Mouse (Mus musculus): ENCODE results near the gene Gm11985. TPM values are rescaled to one million over a fixed set of nuclear protein-coding genes. Genes with fewer than 3 reads are reported as not detected.
A peak's percentile ranks its signal among the peaks of the same experiment; 100 is the strongest.

Gene Gm11985
- polyA plus RNA-seq, 1 experiment: not detected

DNA sequence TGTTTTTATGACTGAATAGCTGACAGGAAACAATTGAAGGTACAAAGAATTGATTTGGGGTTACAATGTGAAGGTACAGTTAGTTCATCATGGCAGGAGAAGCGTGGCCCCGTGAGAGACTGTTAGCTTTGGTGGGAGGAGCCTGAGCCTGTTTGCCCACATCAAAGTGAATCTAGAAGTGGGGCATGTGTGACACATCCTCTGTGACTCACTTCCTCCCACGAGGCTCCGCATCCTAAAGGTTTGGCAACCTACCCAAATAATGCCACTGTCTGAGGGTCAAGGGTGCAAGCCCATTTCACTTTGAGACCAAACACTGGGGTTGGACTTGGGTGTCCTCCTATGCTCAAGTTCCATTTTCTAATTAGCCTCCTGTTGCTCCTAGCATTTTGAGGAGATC is 43.1 kb downstream of the Gm11985 start:
- Histone ChIP-seq H3K36me3 (ENCODE audit: control insufficient read depth, insufficient read depth, low read length) (no peaks in the 10 kb centered on the region), H3K4me1 (ENCODE audit: control insufficient read depth, insufficient read depth, insufficient read length, low read length) (no peaks in the 10 kb centered on the region), H3K4me3 (ENCODE audit: low read depth, low read length) (no peak overlapping the region), H3K27me3 (ENCODE audit: control insufficient read depth, insufficient read depth, low read length) (no peaks in the 10 kb centered on the region), H3K27ac (ENCODE audit: insufficient read depth, low read depth, low read length) (no peak overlapping the region)
- WGBS: 46% methylated on average over 4 of the region's 4 CpGs
- TF ChIP-seq POLR2A (IDR thresholded peaks at IDR 0.05; ENCODE audit: low read depth, low read length) (no peak), CTCF (IDR thresholded peaks at IDR 0.05; ENCODE audit: extremely low read depth, insufficient read length, insufficient replicate concordance, low read depth, low read length) (no peak)

DNA sequence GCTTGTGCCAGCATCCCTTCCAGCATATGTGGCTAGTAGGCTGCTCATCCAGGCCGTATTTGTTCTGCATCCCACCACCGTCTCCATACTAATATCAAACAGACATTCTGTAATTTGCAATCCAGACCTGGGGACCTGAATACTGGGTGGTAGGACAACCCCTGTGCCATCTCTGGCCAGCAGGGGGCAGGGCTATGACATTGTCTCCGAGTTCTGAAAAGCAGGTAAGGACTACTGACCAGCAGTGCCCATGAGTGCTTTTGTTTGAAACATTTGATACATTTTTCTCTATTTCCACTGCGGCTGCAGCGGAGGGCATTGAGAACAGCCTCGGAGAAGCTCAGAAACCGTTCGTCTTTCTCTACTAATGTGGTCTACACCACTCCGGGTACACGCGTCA is 44.0 kb downstream of the Gm11985 start:
- WGBS: 92% methylated on average over 11 of the region's 11 CpGs
- no peaks in the 10 kb centered on the region for H3K4me1 ChIP-seq (ENCODE audit: control insufficient read depth, insufficient read depth, insufficient read length, low read length)
- no peaks in the 10 kb centered on the region for H3K36me3 ChIP-seq (ENCODE audit: control insufficient read depth, insufficient read depth, low read length)
- H3K27ac ChIP-seq (ENCODE audit: insufficient read depth, low read depth, low read length): no peak overlapping the region
- TF ChIP-seq CTCF (IDR thresholded peaks at IDR 0.05; ENCODE audit: extremely low read depth, insufficient read length, insufficient replicate concordance, low read depth, low read length) (no peak), POLR2A (IDR thresholded peaks at IDR 0.05; ENCODE audit: low read depth, low read length) (no peak)
- H3K27me3 ChIP-seq (ENCODE audit: control insufficient read depth, insufficient read depth, low read length): no peaks in the 10 kb centered on the region
- H3K4me3 ChIP-seq (ENCODE audit: low read depth, low read length): no peak overlapping the region

DNA sequence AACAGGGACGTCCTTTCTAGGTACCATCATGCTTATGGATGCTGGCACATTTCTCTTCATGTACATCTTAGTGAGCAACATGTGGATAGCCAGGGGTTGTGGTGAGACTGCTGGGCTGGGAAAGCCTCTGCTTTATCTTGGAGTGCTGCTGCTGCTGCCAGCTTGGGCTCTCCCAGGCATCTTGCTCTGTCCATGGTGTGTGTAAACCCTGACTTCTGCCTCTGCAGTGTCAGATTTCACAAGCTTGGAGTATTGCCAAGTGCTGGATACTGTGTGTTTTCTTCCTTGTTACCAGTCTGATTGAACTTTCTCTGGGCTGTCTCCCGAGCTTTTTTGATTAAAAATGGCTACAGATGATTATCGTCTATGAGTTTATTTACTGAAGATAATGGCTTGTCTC is 45.6 kb downstream of the Gm11985 start:
- WGBS: 24% methylated on average over 3 of the region's 3 CpGs
- TF ChIP-seq CTCF (IDR thresholded peaks at IDR 0.05; ENCODE audit: extremely low read depth, insufficient read length, insufficient replicate concordance, low read depth, low read length): no peak
- TF ChIP-seq POLR2A (IDR thresholded peaks at IDR 0.05; ENCODE audit: low read depth, low read length): no peak
- no peaks in the 10 kb centered on the region for H3K36me3 ChIP-seq (ENCODE audit: control insufficient read depth, insufficient read depth, low read length)
- H3K27ac ChIP-seq (ENCODE audit: insufficient read depth, low read depth, low read length): no peak overlapping the region
- H3K27me3 ChIP-seq (ENCODE audit: control insufficient read depth, insufficient read depth, low read length): no peaks in the 10 kb centered on the region
- H3K4me1 ChIP-seq (ENCODE audit: control insufficient read depth, insufficient read depth, insufficient read length, low read length): no peaks in the 10 kb centered on the region
- H3K4me3 ChIP-seq (ENCODE audit: low read depth, low read length): no peak overlapping the region

DNA sequence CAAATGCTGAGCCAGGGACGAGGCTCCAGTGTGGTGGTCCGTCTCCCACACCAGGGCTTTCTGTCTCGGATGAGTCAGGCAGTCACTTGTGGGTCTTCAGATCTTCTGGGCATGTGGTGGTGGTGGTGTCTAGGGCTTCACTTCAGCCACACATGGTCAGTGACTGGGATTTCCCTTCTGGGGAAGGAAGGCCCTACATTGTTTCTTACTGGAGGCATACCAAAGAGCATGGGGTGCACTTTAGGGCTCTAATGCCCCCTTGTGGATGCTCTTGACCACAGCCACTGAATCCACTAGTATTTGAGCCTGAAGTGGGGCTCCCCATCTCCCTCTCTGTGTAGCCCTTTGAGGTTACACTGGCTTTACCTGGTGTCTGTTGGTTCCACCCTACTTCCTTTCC is 47.9 kb downstream of the Gm11985 start:
- WGBS: 91% methylated on average over 3 of the region's 3 CpGs
- no peak overlapping the region for H3K4me3 ChIP-seq (ENCODE audit: low read depth, low read length)
- no peaks in the 10 kb centered on the region for H3K36me3 ChIP-seq (ENCODE audit: control insufficient read depth, insufficient read depth, low read length)
- TF ChIP-seq POLR2A (IDR thresholded peaks at IDR 0.05; ENCODE audit: low read depth, low read length) (no peak), CTCF (IDR thresholded peaks at IDR 0.05; ENCODE audit: extremely low read depth, insufficient read length, insufficient replicate concordance, low read depth, low read length) (peak; percentile 29; the same call in 1 of the 2 replicates)
- no peaks in the 10 kb centered on the region for H3K4me1 ChIP-seq (ENCODE audit: control insufficient read depth, insufficient read depth, insufficient read length, low read length)
- H3K27ac ChIP-seq (ENCODE audit: insufficient read depth, low read depth, low read length): no peak overlapping the region
- H3K27me3 ChIP-seq (ENCODE audit: control insufficient read depth, insufficient read depth, low read length): no peaks in the 10 kb centered on the region

DNA sequence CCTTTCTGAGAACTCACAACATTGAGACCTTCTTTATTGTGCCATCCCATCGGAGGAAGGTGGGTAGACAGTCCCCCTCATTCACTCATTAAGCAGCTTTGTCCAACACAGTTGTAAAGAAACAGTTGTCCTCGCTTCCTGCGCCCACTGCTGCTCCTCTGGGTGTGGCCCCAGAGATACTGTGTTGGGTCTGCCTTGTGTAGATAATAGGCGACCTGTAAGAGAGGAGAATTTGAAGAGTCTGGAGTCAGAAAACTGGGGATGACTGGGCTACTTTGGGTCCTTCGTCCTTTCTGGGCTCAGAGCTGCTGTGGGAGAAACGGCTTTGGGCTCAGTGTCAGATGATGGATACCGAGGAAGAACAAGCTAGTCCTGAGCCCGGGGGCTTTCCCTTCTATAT is 50.0 kb downstream of the Gm11985 start:
- H3K36me3 ChIP-seq (ENCODE audit: control insufficient read depth, insufficient read depth, low read length): no peaks in the 10 kb centered on the region
- no peak overlapping the region for H3K4me3 ChIP-seq (ENCODE audit: low read depth, low read length)
- no peak overlapping the region for H3K27ac ChIP-seq (ENCODE audit: insufficient read depth, low read depth, low read length)
- no peaks in the 10 kb centered on the region for H3K27me3 ChIP-seq (ENCODE audit: control insufficient read depth, insufficient read depth, low read length)
- 87% methylated on average over 8 of the region's 8 CpGs for WGBS
- no peaks in the 10 kb centered on the region for H3K4me1 ChIP-seq (ENCODE audit: control insufficient read depth, insufficient read depth, insufficient read length, low read length)
- no peak for TF ChIP-seq POLR2A (IDR thresholded peaks at IDR 0.05; ENCODE audit: low read depth, low read length)
- TF ChIP-seq CTCF (IDR thresholded peaks at IDR 0.05; ENCODE audit: extremely low read depth, insufficient read length, insufficient replicate concordance, low read depth, low read length): no peak

DNA sequence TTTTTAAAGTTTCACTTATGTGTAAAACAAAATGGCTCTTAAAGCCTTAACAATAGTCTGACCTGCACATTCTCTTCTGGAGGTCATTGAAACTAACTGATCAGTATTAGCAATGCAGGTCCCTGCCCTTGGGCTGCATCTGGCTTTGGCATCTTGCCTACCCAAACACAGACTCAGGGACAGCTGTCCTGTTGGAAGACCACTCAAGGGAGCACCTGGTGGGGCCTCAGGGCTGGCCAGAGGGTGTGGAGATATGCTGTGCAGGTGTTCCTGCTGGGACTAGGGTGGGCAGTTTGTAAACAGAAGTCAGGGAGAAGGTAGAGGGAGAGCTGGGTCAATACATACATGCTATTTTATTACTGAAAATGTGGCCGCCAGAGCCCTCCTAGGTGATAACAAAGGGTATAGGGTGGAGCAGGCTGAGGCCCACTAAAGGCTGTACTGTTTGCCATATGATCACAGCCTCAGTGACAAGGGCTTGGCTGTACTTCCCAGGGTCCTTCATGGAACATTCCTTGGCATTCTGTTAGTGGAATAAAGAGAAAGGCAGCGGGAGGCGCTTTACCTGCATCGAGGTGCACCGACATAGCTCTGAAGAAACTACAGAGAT is 52.0 kb downstream of the Gm11985 start:
- WGBS: 53% methylated on average over 5 of the region's 5 CpGs
- no peaks in the 10 kb centered on the region for H3K4me1 ChIP-seq (ENCODE audit: control insufficient read depth, insufficient read depth, insufficient read length, low read length)
- H3K36me3 ChIP-seq (ENCODE audit: control insufficient read depth, insufficient read depth, low read length): no peaks in the 10 kb centered on the region
- H3K27ac ChIP-seq (ENCODE audit: insufficient read depth, low read depth, low read length): no peak overlapping the region
- TF ChIP-seq POLR2A (IDR thresholded peaks at IDR 0.05; ENCODE audit: low read depth, low read length): no peak
- no peak for TF ChIP-seq CTCF (IDR thresholded peaks at IDR 0.05; ENCODE audit: extremely low read depth, insufficient read length, insufficient replicate concordance, low read depth, low read length)
- H3K4me3 ChIP-seq (ENCODE audit: low read depth, low read length): no peak overlapping the region
- H3K27me3 ChIP-seq (ENCODE audit: control insufficient read depth, insufficient read depth, low read length): no peaks in the 10 kb centered on the region

DNA sequence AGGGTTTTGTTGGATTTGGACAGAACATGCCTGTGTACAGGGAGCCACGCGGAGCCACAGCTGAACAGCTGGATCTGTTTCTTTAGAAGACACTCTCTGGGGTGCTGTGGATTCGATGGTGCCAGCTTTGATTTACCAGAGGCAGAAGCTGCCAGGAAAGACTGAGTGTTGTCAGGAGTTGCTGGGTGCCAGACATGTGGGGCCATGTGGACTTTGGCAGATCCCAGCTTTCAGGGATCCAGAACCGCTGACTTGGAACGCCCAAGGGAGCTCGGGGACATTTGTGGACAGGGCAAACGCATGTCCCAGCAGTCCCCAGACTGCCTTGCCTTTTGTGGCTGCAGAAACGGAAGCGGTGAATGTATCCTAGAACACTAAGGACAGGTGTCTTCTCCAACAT is 52.6 kb downstream of the Gm11985 start:
- no peaks in the 10 kb centered on the region for H3K27me3 ChIP-seq (ENCODE audit: control insufficient read depth, insufficient read depth, low read length)
- no peaks in the 10 kb centered on the region for H3K4me1 ChIP-seq (ENCODE audit: control insufficient read depth, insufficient read depth, insufficient read length, low read length)
- WGBS: 56% methylated on average over 9 of the region's 9 CpGs
- TF ChIP-seq CTCF (IDR thresholded peaks at IDR 0.05; ENCODE audit: extremely low read depth, insufficient read length, insufficient replicate concordance, low read depth, low read length) (no peak), POLR2A (IDR thresholded peaks at IDR 0.05; ENCODE audit: low read depth, low read length) (no peak)
- H3K27ac ChIP-seq (ENCODE audit: insufficient read depth, low read depth, low read length): no peak overlapping the region
- no peak overlapping the region for H3K4me3 ChIP-seq (ENCODE audit: low read depth, low read length)
- no peaks in the 10 kb centered on the region for H3K36me3 ChIP-seq (ENCODE audit: control insufficient read depth, insufficient read depth, low read length)

Data from small intestine, adult 2 months (tissue).